Mouse (Mus musculus): Measurements from ENCODE around the gene Ankrd40. TPM values are rescaled to one million over a fixed set of nuclear protein-coding genes. Genes with fewer than 3 reads are reported as not detected.
A peak's percentile ranks its signal among the peaks of the same experiment; 100 is the strongest.

Ankrd40 gene
- polyA plus RNA-seq, 1 experiment: 235 TPM

GRCm38 (mm10) chr11:94294996-94295845 is 32.6 kb upstream of the Ankrd40 start:
- TF ChIP-seq CTCF (IDR thresholded peaks at IDR 0.05; ENCODE audit: insufficient read depth, low read length) (no peak), POLR2A (IDR thresholded peaks at IDR 0.05; ENCODE audit: borderline replicate concordance, extremely low read depth, low read depth, low read length) (no peak)
- 70% methylated on average over 9 of the region's 9 CpGs for WGBS
- DNase-seq: no peak
- no peak overlapping the region for H3K4me3 ChIP-seq (replicated peaks; ENCODE audit: extremely low read depth, low read depth, low read length)
- H3K4me1 ChIP-seq (ENCODE audit: control insufficient read depth, insufficient read depth, low read length): no peaks in the 10 kb centered on the region

- 67% methylated on average over 1 of the region's 1 CpGs for WGBS
- DNase-seq: no peak
- peaks cover 35% of the 10 kb centered on the region for H3K4me1 ChIP-seq (ENCODE audit: control insufficient read depth, insufficient read depth, low read length)
- no peak overlapping the region for H3K4me3 ChIP-seq (replicated peaks; ENCODE audit: extremely low read depth, low read depth, low read length)
- TF ChIP-seq CTCF (IDR thresholded peaks at IDR 0.05; ENCODE audit: insufficient read depth, low read length) (no peak), POLR2A (IDR thresholded peaks at IDR 0.05; ENCODE audit: borderline replicate concordance, extremely low read depth, low read depth, low read length) (no peak)
These were observed 15.1 kb upstream of the Ankrd40 start for GRCm38 (mm10) chr11:94312733-94313132.

GRCm38 (mm10) chr11:94314098-94314652 is 13.6 kb upstream of the Ankrd40 start:
- H3K4me1 ChIP-seq (ENCODE audit: control insufficient read depth, insufficient read depth, low read length): peaks cover 37% of the 10 kb centered on the region
- no peak for DNase-seq
- no peak for TF ChIP-seq POLR2A (IDR thresholded peaks at IDR 0.05; ENCODE audit: borderline replicate concordance, extremely low read depth, low read depth, low read length)
- TF ChIP-seq CTCF (IDR thresholded peaks at IDR 0.05; ENCODE audit: insufficient read depth, low read length): no peak
- no peak overlapping the region for H3K4me3 ChIP-seq (replicated peaks; ENCODE audit: extremely low read depth, low read depth, low read length)
- 35% methylated on average over 2 of the region's 2 CpGs for WGBS

GRCm38 (mm10) chr11:94315308-94315707 is 12.5 kb upstream of the Ankrd40 start:
- no peak for DNase-seq
- WGBS: 31% methylated on average over 1 of the region's 1 CpGs
- no peak overlapping the region for H3K4me3 ChIP-seq (replicated peaks; ENCODE audit: extremely low read depth, low read depth, low read length)
- TF ChIP-seq POLR2A (IDR thresholded peaks at IDR 0.05; ENCODE audit: borderline replicate concordance, extremely low read depth, low read depth, low read length) (no peak), CTCF (IDR thresholded peaks at IDR 0.05; ENCODE audit: insufficient read depth, low read length) (no peak)
- H3K4me1 ChIP-seq (ENCODE audit: control insufficient read depth, insufficient read depth, low read length): peaks cover 41% of the 10 kb centered on the region

- Histone ChIP-seq H3K4me3 (replicated peaks; ENCODE audit: extremely low read depth, low read depth, low read length) (no peak overlapping the region), H3K4me1 (ENCODE audit: control insufficient read depth, insufficient read depth, low read length) (peaks cover 34% of the 10 kb centered on the region)
- WGBS: 67% methylated on average over 2 of the region's 2 CpGs
- DNase-seq: no peak
- TF ChIP-seq POLR2A (IDR thresholded peaks at IDR 0.05; ENCODE audit: borderline replicate concordance, extremely low read depth, low read depth, low read length) (no peak), CTCF (IDR thresholded peaks at IDR 0.05; ENCODE audit: insufficient read depth, low read length) (no peak)
These were observed 11.3 kb upstream of the Ankrd40 start for GRCm38 (mm10) chr11:94316528-94316927.

GRCm38 (mm10) chr11:94317014-94317413 is 10.8 kb upstream of the Ankrd40 start:
- TF ChIP-seq POLR2A (IDR thresholded peaks at IDR 0.05; ENCODE audit: borderline replicate concordance, extremely low read depth, low read depth, low read length) (no peak), CTCF (IDR thresholded peaks at IDR 0.05; ENCODE audit: insufficient read depth, low read length) (no peak)
- Histone ChIP-seq H3K4me1 (ENCODE audit: control insufficient read depth, insufficient read depth, low read length) (peaks cover 31% of the 10 kb centered on the region), H3K4me3 (replicated peaks; ENCODE audit: extremely low read depth, low read depth, low read length) (no peak overlapping the region)
- 44% methylated on average over 1 of the region's 1 CpGs for WGBS
- DNase-seq: no peak

GRCm38 (mm10) chr11:94317515-94317914 is 10.3 kb upstream of the Ankrd40 start:
- H3K4me3 ChIP-seq (replicated peaks; ENCODE audit: extremely low read depth, low read depth, low read length): no peak overlapping the region
- TF ChIP-seq CTCF (IDR thresholded peaks at IDR 0.05; ENCODE audit: insufficient read depth, low read length): no peak
- no peak for TF ChIP-seq POLR2A (IDR thresholded peaks at IDR 0.05; ENCODE audit: borderline replicate concordance, extremely low read depth, low read depth, low read length)
- H3K4me1 ChIP-seq (ENCODE audit: control insufficient read depth, insufficient read depth, low read length): peaks cover 31% of the 10 kb centered on the region
- DNase-seq: no peak
- 30% methylated on average over 4 of the region's 4 CpGs for WGBS

- Histone ChIP-seq H3K4me3 (replicated peaks; ENCODE audit: extremely low read depth, low read depth, low read length) (no peak overlapping the region), H3K4me1 (ENCODE audit: control insufficient read depth, insufficient read depth, low read length) (peaks cover 27% of the 10 kb centered on the region)
- WGBS: 59% methylated on average over 5 of the region's 5 CpGs
- DNase-seq: no peak
- TF ChIP-seq POLR2A (IDR thresholded peaks at IDR 0.05; ENCODE audit: borderline replicate concordance, extremely low read depth, low read depth, low read length) (no peak), CTCF (IDR thresholded peaks at IDR 0.05; ENCODE audit: insufficient read depth, low read length) (no peak)
These were observed 9.7 kb upstream of the Ankrd40 start for GRCm38 (mm10) chr11:94318056-94318455.

GRCm38 (mm10) chr11:94320969-94321930 is 6.6 kb upstream of the Ankrd40 start:
- DNase-seq: no peak
- peaks cover 13% of the 10 kb centered on the region for H3K4me1 ChIP-seq (ENCODE audit: control insufficient read depth, insufficient read depth, low read length)
- WGBS: under 1% methylated on average over 66 of the region's 67 CpGs
- TF ChIP-seq CTCF (IDR thresholded peaks at IDR 0.05; ENCODE audit: insufficient read depth, low read length) (no peak), POLR2A (IDR thresholded peaks at IDR 0.05; ENCODE audit: borderline replicate concordance, extremely low read depth, low read depth, low read length) (no peak)
- H3K4me3 ChIP-seq (replicated peaks; ENCODE audit: extremely low read depth, low read depth, low read length): peak overlapping the region; percentile 72
